Comparison of ENCODE assay signal across 10 mouse cellular contexts in genomic region chr4:15481514-15481913, GRCm38 (mm10).
DNase-seq lines count a peak whose midpoint lies in the region; ATAC-seq and TF ChIP-seq lines count a peak whose summit lies in the region.
"Had no signal": no experiment of that assay in that cellular context is flagged by ENCODE, and none has a peak within 500 bp of the region (broad histone marks: within the 10 kb centered on the region; RNA-seq: fewer than 3 reads in every experiment).

No protein-coding gene starts in this region.

- no peak for TF ChIP-seq CTCF in liver, embryonic 14.5 days (IDR thresholded peaks at IDR 0.05; ENCODE audit: low read depth)

- no peak overlapping the region for H3K4me3 ChIP-seq in liver, embryonic 14.5 days (ENCODE audit: insufficient read depth in 1 of 2, low read depth in 2 of 2, low read length in 2 of 2)
- no peak overlapping the region for H3K4me3 ChIP-seq in liver, embryonic 12.5 days
- no peak overlapping the region for H3K4me3 ChIP-seq in liver, embryonic 16.5 days (ENCODE audit: low read depth, low read length)
- H3K4me3 ChIP-seq: hindbrain, embryonic 15.5 days had no signal

- H3K9ac ChIP-seq in liver, embryonic 14.5 days (replicated peaks), result no peak overlapping the region
- H3K9ac ChIP-seq in liver, embryonic 12.5 days, result no peak overlapping the region
- H3K9ac ChIP-seq in liver, embryonic 16.5 days (ENCODE audit: low read depth, low read length), result no peak overlapping the region
- H3K9ac ChIP-seq: hindbrain, embryonic 15.5 days had no signal

- H3K36me3 ChIP-seq in liver, embryonic 14.5 days (replicated peaks; ENCODE audit: control insufficient read depth, insufficient read depth, low read depth), result no peaks in the 10 kb centered on the region
- H3K36me3 ChIP-seq in liver, embryonic 12.5 days, result no peaks in the 10 kb centered on the region
- H3K36me3 ChIP-seq in liver, embryonic 16.5 days (ENCODE audit: control insufficient read depth, insufficient read depth), result no peaks in the 10 kb centered on the region
- H3K36me3 ChIP-seq: hindbrain, embryonic 15.5 days had no signal

- no peaks in the 10 kb centered on the region for H3K4me1 ChIP-seq in liver, embryonic 14.5 days (replicated peaks; ENCODE audit: control insufficient read depth in 2 of 2, insufficient read depth in 2 of 2, low read length in 1 of 2)
- no peaks in the 10 kb centered on the region for H3K4me1 ChIP-seq in liver, embryonic 12.5 days
- no peaks in the 10 kb centered on the region for H3K4me1 ChIP-seq in liver, embryonic 16.5 days (ENCODE audit: control insufficient read depth, low read depth, low read length)
- H3K4me1 ChIP-seq: hindbrain, embryonic 15.5 days had no signal

- no peaks in the 10 kb centered on the region for H3K27me3 ChIP-seq in liver, embryonic 14.5 days (ENCODE audit: control insufficient read depth, insufficient read depth, low read length)
- no peaks in the 10 kb centered on the region for H3K27me3 ChIP-seq in liver, embryonic 12.5 days (replicated peaks)
- H3K27me3 ChIP-seq in liver, embryonic 16.5 days (ENCODE audit: control insufficient read depth, insufficient read depth, low read depth, low read length), result no peaks in the 10 kb centered on the region
- H3K27me3 ChIP-seq: hindbrain, embryonic 15.5 days had no signal

- no peak overlapping the region for H3K4me2 ChIP-seq in liver, embryonic 14.5 days (ENCODE audit: low read depth)
- no peak overlapping the region for H3K4me2 ChIP-seq in liver, embryonic 12.5 days
- H3K4me2 ChIP-seq in liver, embryonic 16.5 days (ENCODE audit: low read depth, low read length), result no peak overlapping the region
- H3K4me2 ChIP-seq: hindbrain, embryonic 15.5 days had no signal

- H3K27ac ChIP-seq in liver, embryonic 14.5 days, result no peak overlapping the region
- H3K27ac ChIP-seq in liver, embryonic 12.5 days, result no peak overlapping the region
- no peak overlapping the region for H3K27ac ChIP-seq in liver, embryonic 16.5 days (ENCODE audit: low read length)
- H3K27ac ChIP-seq: hindbrain, embryonic 15.5 days had no signal

- no peak for ATAC-seq in liver, embryonic 14.5 days (ENCODE audit: insufficient read depth)
- ATAC-seq in liver, embryonic 12.5 days, result no peak
- ATAC-seq in liver, embryonic 16.5 days (ENCODE audit: low read depth), result peak; percentile 86
- ATAC-seq in erythroblast, adult 5-6 weeks (replicated peaks; ENCODE audit: low FRiP score, poor library complexity, severe bottlenecking), result no peak

- TF ChIP-seq EP300 in liver, embryonic 14.5 days (IDR thresholded peaks at IDR 0.05; ENCODE audit: low read depth), result no peak

- peak; percentile 1 to 13 (median 6) for DNase-seq in liver, embryonic 14.5 days (ENCODE audit: low read depth in 3 of 3, low spot score in 3 of 3)
- DNase-seq in cerebellum, adult 11 months, result peak; percentile 25
- peak; percentile 32 to 65 for DNase-seq in cerebellum, postnatal 25 days
- no peak for DNase-seq in ovary, postnatal 14 days (ENCODE audit: low spot score)
- DNase-seq: adrenal gland, postnatal 10 days; gastrocnemius, postnatal 25 days had no signal

- 31% methylated on average over 1 of the region's 1 CpGs for WGBS in liver, embryonic 14.5 days (ENCODE audit: insufficient replicate concordance)
- 37% methylated on average over 1 of the region's 1 CpGs for WGBS in liver, embryonic 12.5 days (ENCODE audit: insufficient replicate concordance)
- 32% methylated on average over 1 of the region's 1 CpGs for WGBS in liver, embryonic 16.5 days (ENCODE audit: insufficient replicate concordance)

- no peaks in the 10 kb centered on the region for H3K9me3 ChIP-seq in liver, embryonic 14.5 days (ENCODE audit: control insufficient read depth, low read length)
- H3K9me3 ChIP-seq in liver, embryonic 12.5 days (replicated peaks), result no peaks in the 10 kb centered on the region
- H3K9me3 ChIP-seq in liver, embryonic 16.5 days (replicated peaks; ENCODE audit: control insufficient read depth, low read length), result no peaks in the 10 kb centered on the region; the same call in 1 of the 2 replicates
- H3K9me3 ChIP-seq: hindbrain, embryonic 15.5 days had no signal
